Mouse (Mus musculus): Measurements from ENCODE around the gene Mlst8.

DNA sequence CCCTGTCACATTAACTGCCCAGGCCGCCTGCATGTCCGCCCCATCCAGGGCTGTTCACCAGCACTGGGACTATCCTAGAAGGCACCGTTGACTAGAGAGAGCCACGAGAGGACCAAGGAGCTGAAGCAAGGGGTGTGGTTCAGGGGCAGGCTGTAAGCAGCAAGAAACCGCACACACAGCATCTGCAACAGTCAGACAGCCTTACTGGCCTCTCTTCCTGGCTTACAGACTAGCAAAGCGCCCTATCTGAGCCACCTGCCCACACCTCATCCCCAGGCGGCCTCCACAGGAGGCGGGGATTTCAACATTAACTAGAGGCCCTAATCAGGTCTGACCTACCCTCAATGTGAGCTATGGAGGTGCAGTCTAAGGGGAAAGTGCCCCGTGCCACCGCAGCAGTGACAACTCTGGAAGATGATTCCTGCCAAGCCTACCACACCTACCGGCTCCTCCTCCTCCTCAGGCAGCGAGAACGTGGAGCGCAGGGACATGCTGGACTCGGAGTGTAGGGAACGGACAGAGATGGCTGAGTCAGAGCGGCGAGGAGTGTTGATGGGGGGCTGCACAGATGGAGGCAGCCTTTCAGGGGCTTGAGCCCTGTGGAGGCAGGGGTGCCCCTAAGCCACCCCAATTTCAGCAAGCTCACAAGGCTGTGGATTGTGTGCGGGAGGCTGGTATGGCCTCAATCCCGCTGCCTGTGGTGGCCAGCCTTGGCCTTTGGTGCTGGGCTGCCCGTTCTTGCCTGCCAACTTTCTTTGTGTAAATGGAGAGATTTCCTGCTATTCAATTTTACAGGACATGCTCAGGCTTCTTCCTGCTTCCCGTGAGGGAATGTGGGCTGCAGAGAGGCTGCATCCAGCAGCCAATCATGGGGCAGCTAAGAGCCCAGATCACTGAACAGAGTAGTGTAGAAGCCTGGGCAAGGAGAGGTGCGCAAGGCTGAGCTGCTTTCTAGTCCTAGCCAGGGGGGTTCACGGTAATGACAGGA, 35.7 kb upstream of the Mlst8 start:
- TF ChIP-seq POLR2A (IDR thresholded peaks at IDR 0.05; ENCODE audit: control insufficient read depth in 1 of 2, insufficient read depth in 1 of 2, low read depth in 1 of 2, low read length in 2 of 2, poor library complexity in 1 of 2) (no peak), CTCF (IDR thresholded peaks at IDR 0.05 in 2 of 3, conservative IDR thresholded peaks at IDR 0.05 in 1 of 3; ENCODE audit: control insufficient read depth in 1 of 3, insufficient read depth in 1 of 3, low read depth in 2 of 3, low read length in 3 of 3, poor library complexity in 1 of 3, severe bottlenecking in 1 of 3) (no peak), GABPA (IDR thresholded peaks at IDR 0.05; ENCODE audit: low read depth, low read length) (no peak), GATA1 (IDR thresholded peaks at IDR 0.05; ENCODE audit: low read depth, low read length) (no peak), UBTF (IDR thresholded peaks at IDR 0.05; ENCODE audit: borderline replicate concordance, insufficient read depth, low read depth, low read length) (no peak), MXI1 (IDR thresholded peaks at IDR 0.05; ENCODE audit: low read depth, low read length) (no peak), ZC3H11A (IDR thresholded peaks at IDR 0.05; ENCODE audit: low read depth, low read length) (no peak), MYC (IDR thresholded peaks at IDR 0.05; ENCODE audit: low read depth, low read length) (no peak)

Measured in MEL (cell line).